16 mouse cellular contexts compared by ENCODE assay signal in genomic region chr12:117821394-117821793, GRCm38 (mm10).
"Had no signal": no experiment of that assay in that cellular context is flagged by ENCODE, and none has a peak within 500 bp of the region (broad histone marks: within the 10 kb centered on the region; RNA-seq: fewer than 3 reads in every experiment).

No protein-coding gene starts in this region.

- H3K27me3 ChIP-seq: kidney, embryonic 15.5 days; liver, embryonic 12.5 days; liver, embryonic 15.5 days; lung, embryonic 15.5 days had no signal

- DNase-seq: kidney, adult 8-10 months; kidney, postnatal 10 days; liver; lung, adult 18-20 months; lung, postnatal 36 days; thymus, adult 18-20 months; thymus, postnatal 36 days had no signal

- H3K9ac ChIP-seq: kidney, embryonic 15.5 days; limb, embryonic 13.5 days; liver, embryonic 12.5 days; liver, embryonic 15.5 days; lung, embryonic 15.5 days; midbrain, embryonic 12.5 days; midbrain, embryonic 15.5 days had no signal

- H3K9me3 ChIP-seq: kidney, embryonic 15.5 days; limb, embryonic 10.5 days; limb, embryonic 13.5 days; liver, embryonic 12.5 days; liver, embryonic 15.5 days; lung, embryonic 15.5 days; midbrain, embryonic 12.5 days; midbrain, embryonic 15.5 days had no signal

- ATAC-seq: liver, embryonic 12.5 days had no signal

- H3K4me1 ChIP-seq: kidney, embryonic 15.5 days; limb, embryonic 10.5 days; limb, embryonic 13.5 days; liver, embryonic 12.5 days; liver, embryonic 15.5 days; lung, embryonic 15.5 days; midbrain, embryonic 12.5 days; midbrain, embryonic 15.5 days had no signal

- H3K4me2 ChIP-seq: kidney, embryonic 15.5 days; limb, embryonic 13.5 days; liver, embryonic 12.5 days; liver, embryonic 15.5 days; lung, embryonic 15.5 days; midbrain, embryonic 12.5 days; midbrain, embryonic 15.5 days had no signal

- H3K27ac ChIP-seq: kidney, embryonic 15.5 days; limb, embryonic 10.5 days; limb, embryonic 13.5 days; liver, embryonic 12.5 days; liver, embryonic 15.5 days; lung, embryonic 15.5 days; midbrain, embryonic 12.5 days; midbrain, embryonic 15.5 days had no signal

- H3K36me3 ChIP-seq: kidney, embryonic 15.5 days; limb, embryonic 10.5 days; limb, embryonic 13.5 days; liver, embryonic 12.5 days; liver, embryonic 15.5 days; lung, embryonic 15.5 days; midbrain, embryonic 12.5 days; midbrain, embryonic 15.5 days had no signal

- H3K4me3 ChIP-seq: kidney, embryonic 15.5 days; limb, embryonic 10.5 days; limb, embryonic 13.5 days; liver, embryonic 12.5 days; liver, embryonic 15.5 days; lung, embryonic 15.5 days; midbrain, embryonic 12.5 days; midbrain, embryonic 15.5 days; myocyte had no signal
